Mouse (Mus musculus) brown adipose tissue, adult 24 weeks (tissue): ENCODE measurements around the gene Itpr1. TPM values are rescaled to one million over a fixed set of nuclear protein-coding genes. Genes with fewer than 3 reads are reported as not detected.

Source experiments
- H3K27ac ChIP-seq: fragments of 200-500 bp; replicated peaks from 2 replicates; pipeline ENCODE4 v1.5.1; 2012; ENCODE audit warnings: low read depth, mild to moderate bottlenecking, low read length
- H3K4me1 ChIP-seq: fragments of 200-500 bp; 2 replicates; pipeline ENCODE4 v1.6.1; 2012; ENCODE audit warnings: low read length, mixed read lengths; ENCODE audit not compliant: control insufficient read depth, insufficient read depth, insufficient read length
- H3K4me3 ChIP-seq: fragments of 200-500 bp; 2 replicates; pipeline ENCODE4 v1.5.1; 2012; ENCODE audit warnings: low read depth, mild to moderate bottlenecking, low read length, moderate library complexity; ENCODE audit not compliant: insufficient read depth
- polyA plus RNA-seq: library from polyadenylated mRNA; stranded (reverse); fragments of >200 nt; gene quantifications from 2 replicates; pipeline ENCODE4 v1.2.4, GENCODE M21; 2012; ENCODE audit not compliant: missing spikeins, insufficient read depth, insufficient read length

The Itpr1 gene
- polyA plus RNA-seq, 1 experiment, result 42.5 TPM

GRCm38 (mm10) chr6:108374019-108374418 is 161.1 kb downstream of the Itpr1 start:
- H3K4me1 ChIP-seq, result no peaks in the 10 kb centered on the region

GRCm38 (mm10) chr6:108379041-108379440 is 166.1 kb downstream of the Itpr1 start:
- no peak overlapping the region for H3K4me3 ChIP-seq
- no peaks in the 10 kb centered on the region for H3K4me1 ChIP-seq
- no peak overlapping the region for H3K27ac ChIP-seq

More at GRCm38 (mm10) chr6:108374019-108374418, 161.1 kb downstream of the Itpr1 start:
- Histone ChIP-seq H3K27ac (no peak overlapping the region), H3K4me3 (no peak overlapping the region)

GRCm38 (mm10) chr6:108380209-108380608 is 167.3 kb downstream of the Itpr1 start:
- H3K4me1 ChIP-seq, result no peaks in the 10 kb centered on the region
- H3K27ac ChIP-seq, result no peak overlapping the region

GRCm38 (mm10) chr6:108390624-108391324 is 177.9 kb downstream of the Itpr1 start:
- H3K4me1 ChIP-seq, result no peaks in the 10 kb centered on the region
- H3K27ac ChIP-seq, result 0 out of 2 replicates have a peak overlapping the region, but pooled peaks have one; percentile 46
- no peak overlapping the region for H3K4me3 ChIP-seq

More at GRCm38 (mm10) chr6:108380209-108380608, 167.3 kb downstream of the Itpr1 start:
- no peak overlapping the region for H3K4me3 ChIP-seq

GRCm38 (mm10) chr6:108393131-108393530 is 180.2 kb downstream of the Itpr1 start:
- H3K4me1 ChIP-seq, result no peaks in the 10 kb centered on the region
- H3K27ac ChIP-seq, result no peak overlapping the region

GRCm38 (mm10) chr6:108397956-108398355 is 185.1 kb downstream of the Itpr1 start:
- Histone ChIP-seq H3K27ac (no peak overlapping the region), H3K4me1 (no peaks in the 10 kb centered on the region), H3K4me3 (no peak overlapping the region)

More at GRCm38 (mm10) chr6:108393131-108393530, 180.2 kb downstream of the Itpr1 start:
- H3K4me3 ChIP-seq, result no peak overlapping the region

GRCm38 (mm10) chr6:108401412-108401955 is 188.6 kb downstream of the Itpr1 start:
- Histone ChIP-seq H3K4me3 (no peak overlapping the region), H3K27ac (no peak overlapping the region), H3K4me1 (no peaks in the 10 kb centered on the region)

- Histone ChIP-seq H3K4me1 (no peaks in the 10 kb centered on the region), H3K27ac (no peak overlapping the region), H3K4me3 (no peak overlapping the region)
These were observed 191.8 kb downstream of the Itpr1 start for GRCm38 (mm10) chr6:108404736-108405135.

GRCm38 (mm10) chr6:108408053-108408452 is 195.2 kb downstream of the Itpr1 start:
- H3K4me3 ChIP-seq, result no peak overlapping the region
- no peak overlapping the region for H3K27ac ChIP-seq
- H3K4me1 ChIP-seq, result no peaks in the 10 kb centered on the region

- H3K27ac ChIP-seq, result no peak overlapping the region
These were observed 195.8 kb downstream of the Itpr1 start for GRCm38 (mm10) chr6:108408726-108409125.

GRCm38 (mm10) chr6:108410771-108411170 is 197.9 kb downstream of the Itpr1 start:
- H3K27ac ChIP-seq, result no peak overlapping the region
- H3K4me1 ChIP-seq, result no peaks in the 10 kb centered on the region
- H3K4me3 ChIP-seq, result no peak overlapping the region

More at GRCm38 (mm10) chr6:108408726-108409125, 195.8 kb downstream of the Itpr1 start:
- Histone ChIP-seq H3K4me1 (no peaks in the 10 kb centered on the region), H3K4me3 (no peak overlapping the region)

GRCm38 (mm10) chr6:108411201-108411600 is 198.3 kb downstream of the Itpr1 start:
- no peak overlapping the region for H3K4me3 ChIP-seq
- H3K4me1 ChIP-seq, result no peaks in the 10 kb centered on the region
- H3K27ac ChIP-seq, result no peak overlapping the region

- Histone ChIP-seq H3K4me3 (no peak overlapping the region), H3K27ac (no peak overlapping the region), H3K4me1 (no peaks in the 10 kb centered on the region)
These were observed 200.1 kb downstream of the Itpr1 start for GRCm38 (mm10) chr6:108413006-108413405.

GRCm38 (mm10) chr6:108413593-108413992 is 200.7 kb downstream of the Itpr1 start:
- H3K4me1 ChIP-seq, result no peaks in the 10 kb centered on the region
- no peak overlapping the region for H3K4me3 ChIP-seq
- H3K27ac ChIP-seq, result no peak overlapping the region

GRCm38 (mm10) chr6:108415847-108416246 is 203.0 kb downstream of the Itpr1 start:
- H3K4me3 ChIP-seq, result no peak overlapping the region
- H3K27ac ChIP-seq, result no peak overlapping the region
- no peaks in the 10 kb centered on the region for H3K4me1 ChIP-seq

GRCm38 (mm10) chr6:108417508-108417907 is 204.6 kb downstream of the Itpr1 start:
- H3K27ac ChIP-seq, result no peak overlapping the region
- no peak overlapping the region for H3K4me3 ChIP-seq
- no peaks in the 10 kb centered on the region for H3K4me1 ChIP-seq
